11 mouse cellular contexts compared by ENCODE assay signal in genomic region chr12:79762087-79762486, GRCm38 (mm10).
A peak's percentile ranks its signal among the peaks of the same experiment; 100 is the strongest.
DNase-seq lines count a peak whose midpoint lies in the region; ATAC-seq and TF ChIP-seq lines count a peak whose summit lies in the region.
"Had no signal": no experiment of that assay in that cellular context is flagged by ENCODE, and none has a peak within 500 bp of the region (broad histone marks: within the 10 kb centered on the region; RNA-seq: fewer than 3 reads in every experiment).

No protein-coding gene starts in this region.

- H3K36me3 ChIP-seq in hindbrain, embryonic 10.5 days = no peaks in the 10 kb centered on the region
- H3K36me3 ChIP-seq in hindbrain, embryonic 13.5 days = no peaks in the 10 kb centered on the region
- H3K36me3 ChIP-seq in spleen, adult 2 months (ENCODE audit: control insufficient read depth, insufficient read depth, low read length) = no peaks in the 10 kb centered on the region
- no peaks in the 10 kb centered on the region for H3K36me3 ChIP-seq in heart, embryonic 14.5 days (ENCODE audit: control insufficient read depth, insufficient read depth, low read length)
- no peaks in the 10 kb centered on the region for H3K36me3 ChIP-seq in stomach, embryonic 16.5 days (ENCODE audit: control insufficient read depth, insufficient read depth, low read length)
- H3K36me3 ChIP-seq in midbrain, embryonic 13.5 days = no peaks in the 10 kb centered on the region

- no peak overlapping the region for H3K4me3 ChIP-seq in hindbrain, embryonic 10.5 days
- no peak overlapping the region for H3K4me3 ChIP-seq in hindbrain, embryonic 13.5 days
- no peak overlapping the region for H3K4me3 ChIP-seq in spleen, adult 2 months (ENCODE audit: extremely low read depth, insufficient read depth, insufficient read length)
- no peak overlapping the region for H3K4me3 ChIP-seq in heart, embryonic 14.5 days (ENCODE audit: control insufficient read depth in 1 of 2, insufficient read depth in 1 of 2, low read depth in 1 of 2, low read length in 2 of 2)
- no peak overlapping the region for H3K4me3 ChIP-seq in stomach, embryonic 16.5 days (replicated peaks; ENCODE audit: low read length)
- no peak overlapping the region for H3K4me3 ChIP-seq in midbrain, embryonic 13.5 days (replicated peaks)

- peak overlapping the region; percentile 54; the same call in 1 of the 2 replicates for H3K27ac ChIP-seq in hindbrain, embryonic 10.5 days
- H3K27ac ChIP-seq in hindbrain, embryonic 13.5 days = no peak overlapping the region
- 0 out of 2 replicates have a peak overlapping the region, but pooled peaks have one; percentile 38 for H3K27ac ChIP-seq in spleen, adult 2 months (ENCODE audit: insufficient read depth, low read length)
- H3K27ac ChIP-seq in heart, embryonic 14.5 days (replicated peaks in 1 of 2; ENCODE audit: control insufficient read depth in 1 of 2, insufficient read depth in 1 of 2, low read depth in 2 of 2, low read length in 2 of 2) = peak overlapping the region; percentile 52 to 53; a peak in 3 of 4 replicates
- H3K27ac ChIP-seq in stomach, embryonic 16.5 days (ENCODE audit: low read length) = peak overlapping the region; percentile 50
- H3K27ac ChIP-seq in midbrain, embryonic 13.5 days = no peak overlapping the region
- H3K27ac ChIP-seq: liver, embryonic 14.5 days had no signal

- DNase-seq in hindbrain, embryonic 10.5 days (ENCODE audit: low spot score) = no peak
- DNase-seq in spleen, adult 2 months (ENCODE audit: low read depth in 1 of 2, low spot score in 2 of 2) = no peak
- DNase-seq in spleen, postnatal 4 days (ENCODE audit: low spot score in 2 of 2) = no peak
- DNase-seq in right cerebral cortex, adult 2 months (ENCODE audit: low spot score in 2 of 2) = no peak
- DNase-seq: cerebellum, postnatal 36 days; layer of hippocampus, postnatal 36 days had no signal

- no peak overlapping the region for H3K9ac ChIP-seq in hindbrain, embryonic 13.5 days
- no peak overlapping the region for H3K9ac ChIP-seq in heart, embryonic 14.5 days (ENCODE audit: low read length)
- no peak overlapping the region for H3K9ac ChIP-seq in stomach, embryonic 16.5 days (ENCODE audit: low read length)
- H3K9ac ChIP-seq in midbrain, embryonic 13.5 days (replicated peaks) = no peak overlapping the region
- H3K9ac ChIP-seq: liver, embryonic 14.5 days had no signal

- ATAC-seq in hindbrain, embryonic 13.5 days (ENCODE audit: low FRiP score) = no peak
- ATAC-seq in heart, embryonic 14.5 days (ENCODE audit: insufficient number of reproducible peaks, insufficient read depth, low FRiP score, low read depth) = no peak
- no peak for ATAC-seq in stomach, embryonic 16.5 days (ENCODE audit: insufficient read depth, low FRiP score)
- no peak for ATAC-seq in midbrain, embryonic 13.5 days

- no peak overlapping the region for H3K4me2 ChIP-seq in hindbrain, embryonic 13.5 days
- no peak overlapping the region for H3K4me2 ChIP-seq in heart, embryonic 14.5 days (ENCODE audit: low read length)
- H3K4me2 ChIP-seq in stomach, embryonic 16.5 days (ENCODE audit: low read depth, low read length) = no peak overlapping the region
- H3K4me2 ChIP-seq in midbrain, embryonic 13.5 days (replicated peaks) = no peak overlapping the region

- no peaks in the 10 kb centered on the region for H3K27me3 ChIP-seq in hindbrain, embryonic 10.5 days (ENCODE audit: insufficient read depth, poor library complexity, severe bottlenecking)
- H3K27me3 ChIP-seq in hindbrain, embryonic 13.5 days = no peaks in the 10 kb centered on the region
- no peaks in the 10 kb centered on the region for H3K27me3 ChIP-seq in spleen, adult 2 months (ENCODE audit: control insufficient read depth, insufficient read depth, low read length)
- H3K27me3 ChIP-seq in heart, embryonic 14.5 days (ENCODE audit: control insufficient read depth, insufficient read depth, low read length) = no peaks in the 10 kb centered on the region
- no peaks in the 10 kb centered on the region for H3K27me3 ChIP-seq in stomach, embryonic 16.5 days (ENCODE audit: control insufficient read depth, insufficient read depth, low read length)
- no peaks in the 10 kb centered on the region for H3K27me3 ChIP-seq in midbrain, embryonic 13.5 days

- TF ChIP-seq POLR2A in spleen, adult 2 months (IDR thresholded peaks at IDR 0.05; ENCODE audit: low read depth, low read length) = no peak

- 90% methylated on average over 2 of the region's 2 CpGs for WGBS in hindbrain, embryonic 10.5 days
- 79% methylated on average over 2 of the region's 2 CpGs for WGBS in hindbrain, embryonic 13.5 days
- WGBS in spleen, adult 2 months = 73% methylated on average over 2 of the region's 2 CpGs
- WGBS in heart, embryonic 14.5 days = 58% methylated on average over 2 of the region's 2 CpGs
- 56% methylated on average over 2 of the region's 2 CpGs for WGBS in stomach, embryonic 16.5 days
- 88% methylated on average over 2 of the region's 2 CpGs for WGBS in midbrain, embryonic 13.5 days

- peaks cover 28% of the 10 kb centered on the region for H3K4me1 ChIP-seq in hindbrain, embryonic 10.5 days (replicated peaks)
- H3K4me1 ChIP-seq in hindbrain, embryonic 13.5 days (replicated peaks) = 0 out of 2 replicates have a peak, but pooled peaks cover 3% of the 10 kb centered on the region
- H3K4me1 ChIP-seq in spleen, adult 2 months (ENCODE audit: control insufficient read depth, insufficient read depth, insufficient read length) = peaks cover 13% of the 10 kb centered on the region; the same call in 1 of the 2 replicates
- H3K4me1 ChIP-seq in heart, embryonic 14.5 days (ENCODE audit: control insufficient read depth in 2 of 2, insufficient read depth in 2 of 2, low read length in 2 of 2) = peaks cover 28 to 40% of the 10 kb centered on the region in 2 experiments
- H3K4me1 ChIP-seq in stomach, embryonic 16.5 days (ENCODE audit: control insufficient read depth, insufficient read depth, low read length) = peaks cover 45% of the 10 kb centered on the region
- peaks cover 8% of the 10 kb centered on the region for H3K4me1 ChIP-seq in midbrain, embryonic 13.5 days (replicated peaks)

- H3K9me3 ChIP-seq in hindbrain, embryonic 10.5 days = no peaks in the 10 kb centered on the region
- H3K9me3 ChIP-seq in hindbrain, embryonic 13.5 days = no peaks in the 10 kb centered on the region
- no peaks in the 10 kb centered on the region for H3K9me3 ChIP-seq in heart, embryonic 14.5 days (ENCODE audit: control insufficient read depth, low read length)
- H3K9me3 ChIP-seq in stomach, embryonic 16.5 days (replicated peaks; ENCODE audit: control insufficient read depth, low read length) = no peaks in the 10 kb centered on the region
- no peaks in the 10 kb centered on the region for H3K9me3 ChIP-seq in midbrain, embryonic 13.5 days

- no peak for TF ChIP-seq CTCF in spleen, adult 2 months (IDR thresholded peaks at IDR 0.05; ENCODE audit: extremely low read depth, insufficient read depth, insufficient read length, insufficient replicate concordance)

Comparison
In these comparisons a context has a peak if more than half of its experiments do, and no peak if none do; other contexts are left out.
1. H3K27ac ChIP-seq: peak in hindbrain, embryonic 10.5 days (single experiment), spleen, adult 2 months (single experiment), heart, embryonic 14.5 days (2 of 2) and stomach, embryonic 16.5 days (single experiment); none in hindbrain, embryonic 13.5 days (single experiment) and midbrain, embryonic 13.5 days (single experiment).